Mouse (Mus musculus) stomach, embryonic 15.5 days (tissue): ENCODE data around the gene Phf21a. TPM values are rescaled to one million over a fixed set of nuclear protein-coding genes. Genes with fewer than 3 reads are reported as not detected.
"Not testable (repeated sequence)": the region's sequence is repeated elsewhere in the genome, so short reads cannot be mapped to it uniquely, and the experiment has no call there.

Experiments
- ATAC-seq: fragments of 200-750 bp; cut with Nextera tagmentation; 2 replicates; pipeline ENCODE4 v1.8.0; 2017; ENCODE audit warnings: low read depth, moderate number of reproducible peaks, moderate TSS enrichment; ENCODE audit not compliant: insufficient read depth, low FRiP score
- H3K27ac ChIP-seq: fragments of 300-500 bp; sonication (generic); 2 replicates; pipeline ENCODE4 v1.5.1; 2015; ENCODE audit warnings: mild to moderate bottlenecking, inconsistent platforms
- H3K27me3 ChIP-seq: fragments of 300-500 bp; sonication (generic); replicated peaks from 2 replicates; pipeline ENCODE4 v1.6.1; 2015; ENCODE audit warnings: inconsistent platforms
- H3K36me3 ChIP-seq: fragments of 300-500 bp; sonication (generic); 2 replicates; pipeline ENCODE4 v1.6.1; 2015; ENCODE audit warnings: inconsistent platforms
- H3K4me1 ChIP-seq: fragments of 300-500 bp; sonication (generic); 2 replicates; pipeline ENCODE4 v1.6.1; 2015; ENCODE audit warnings: inconsistent platforms
- H3K4me2 ChIP-seq: fragments of 300-500 bp; sonication (generic); 2 replicates; pipeline ENCODE4 v1.6.1; 2015; ENCODE audit warnings: mild to moderate bottlenecking, inconsistent platforms
- H3K4me3 ChIP-seq: fragments of 300-500 bp; sonication (generic); replicated peaks from 2 replicates; pipeline ENCODE4 v1.5.1; 2015; ENCODE audit warnings: inconsistent platforms
- H3K9ac ChIP-seq: fragments of 300-500 bp; sonication (generic); 2 replicates; pipeline ENCODE4 v1.6.1; 2015; ENCODE audit warnings: inconsistent platforms
- H3K9me3 ChIP-seq: fragments of 300-500 bp; sonication (generic); 2 replicates; pipeline ENCODE4 v1.6.1; 2016; ENCODE audit warnings: inconsistent platforms
- WGBS: fragments of 180-500 bp; shearing (Covaris S2); methylation state at CpG from one replicate; pipeline ENCODE4 v1.1.7; 2015; 5-methylcytosine and 5-hydroxymethylcytosine counted together
- polyA plus RNA-seq: library from polyadenylated mRNA; unstranded; fragments of >200 nt; fragmentation: Nextera tagmentation; extraction: Ambion mirVana; gene quantifications from 2 replicates; pipeline ENCODE4 v1.2.1, GENCODE M21; 2015

The Phf21a gene
- polyA plus RNA-seq, 1 experiment from 2014 or later, result 18.8 TPM

DNA sequence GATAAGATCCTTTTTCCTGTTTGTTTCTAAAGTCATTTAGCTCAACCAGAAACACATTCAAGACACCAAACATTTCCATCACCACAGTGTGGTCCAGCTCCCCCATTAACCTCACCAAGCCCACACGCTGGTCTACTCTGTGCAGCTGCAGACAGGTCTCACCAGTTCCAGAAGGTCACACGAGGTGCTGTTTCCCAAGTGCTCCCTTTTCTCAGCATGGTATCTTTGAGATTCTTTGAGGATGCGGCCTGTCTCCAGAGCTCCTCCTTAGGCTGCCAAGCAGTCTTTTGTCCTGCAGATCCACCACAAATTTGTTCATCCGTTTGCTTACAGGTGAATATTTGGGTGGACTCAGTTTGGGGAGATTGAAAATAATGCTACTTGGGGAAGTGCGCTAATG lies 51.0 kb downstream of the Phf21a start:
- Histone ChIP-seq H3K4me1 (0 out of 2 replicates have a peak, but pooled peaks cover 5% of the 10 kb centered on the region), H3K9ac (no peak overlapping the region), H3K36me3 (no peaks in the 10 kb centered on the region), H3K4me2 (no peak overlapping the region), H3K27ac (no peak overlapping the region), H3K9me3 (no peaks in the 10 kb centered on the region), H3K27me3 (no peaks in the 10 kb centered on the region), H3K4me3 (no peak overlapping the region)
- 49% methylated on average over 5 of the region's 5 CpGs for WGBS
- no peak for ATAC-seq

DNA sequence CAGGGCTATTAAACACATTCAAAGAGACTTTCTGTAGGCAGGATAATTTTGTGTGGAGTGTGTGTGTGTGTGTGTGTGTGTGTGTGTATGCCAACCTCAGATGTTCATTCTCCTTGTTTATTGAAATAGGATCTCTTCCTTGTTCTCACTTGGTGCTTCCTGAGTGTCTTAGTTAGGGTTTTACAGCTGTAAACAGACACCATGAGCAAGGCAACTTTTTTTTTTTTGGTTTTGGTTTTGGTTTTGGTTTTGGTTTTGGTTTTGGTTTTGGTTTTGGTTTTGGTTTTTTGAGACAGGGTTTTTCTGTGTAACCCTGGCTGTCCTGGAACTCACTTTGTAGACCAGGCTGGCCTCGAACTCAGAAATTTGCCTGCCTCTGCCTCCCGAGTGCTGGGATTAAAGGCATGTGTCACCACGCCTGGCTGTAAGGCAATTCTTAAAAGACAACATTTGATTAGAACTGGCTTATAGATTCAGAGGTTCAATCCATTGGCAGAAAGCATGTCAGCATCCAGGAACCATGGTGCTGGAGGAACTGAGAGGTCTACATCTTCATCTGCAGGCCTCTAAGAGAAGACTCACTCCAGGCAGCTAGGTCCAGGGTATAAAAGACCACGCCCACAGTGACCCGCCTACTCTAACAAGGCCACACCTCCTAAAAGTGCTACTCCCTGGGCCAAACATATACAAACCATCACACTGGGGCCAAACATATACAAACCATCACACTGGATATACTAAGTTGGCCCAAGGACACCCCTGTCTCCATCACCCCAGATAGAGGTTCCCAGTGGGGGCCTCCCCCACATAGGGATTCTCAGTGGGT lies 55.2 kb downstream of the Phf21a start:
- not testable (repeated sequence) for H3K9ac ChIP-seq, H3K9me3 ChIP-seq
- peak; percentile 27; the same call in 1 of the 2 replicates for ATAC-seq

DNA sequence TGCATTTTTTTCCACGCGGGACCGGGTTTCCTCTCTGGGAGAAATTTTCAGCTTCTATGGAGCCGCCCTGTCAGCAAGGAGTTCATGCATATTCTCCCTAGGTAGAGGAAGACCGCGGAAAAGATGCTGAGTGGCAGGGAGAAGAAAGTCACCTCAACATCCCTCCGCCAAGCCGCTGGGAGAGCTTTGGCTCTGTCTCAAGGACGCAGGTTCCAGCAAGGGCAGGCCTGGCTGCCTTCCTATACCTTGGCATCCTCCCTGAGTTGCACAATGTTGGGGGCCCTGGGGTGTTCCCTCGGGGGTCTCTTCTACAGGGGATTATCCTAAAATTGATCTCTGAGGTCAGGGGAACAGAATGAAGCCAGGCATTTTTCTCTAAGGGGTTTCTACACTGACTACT lies 71.4 kb downstream of the Phf21a start:
- no peaks in the 10 kb centered on the region for H3K4me1 ChIP-seq
- no peak overlapping the region for H3K9ac ChIP-seq
- H3K27me3 ChIP-seq, result no peaks in the 10 kb centered on the region
- no peaks in the 10 kb centered on the region for H3K9me3 ChIP-seq
- whole genome bisulfite sequencing, result 61% methylated on average over 10 of the region's 10 CpGs
- H3K27ac ChIP-seq, result no peak overlapping the region
- no peak for ATAC-seq
- no peak overlapping the region for H3K4me2 ChIP-seq
- H3K4me3 ChIP-seq, result no peak overlapping the region
- H3K36me3 ChIP-seq, result no peaks in the 10 kb centered on the region

More for the DNA sequence above, 55.2 kb downstream of the Phf21a start:
- H3K36me3 ChIP-seq, H3K27me3 ChIP-seq, H3K27ac ChIP-seq, H3K4me3 ChIP-seq, H3K4me2 ChIP-seq, H3K4me1 ChIP-seq: not testable (repeated sequence)
- 83% methylated on average over 5 of the region's 5 CpGs for WGBS

DNA sequence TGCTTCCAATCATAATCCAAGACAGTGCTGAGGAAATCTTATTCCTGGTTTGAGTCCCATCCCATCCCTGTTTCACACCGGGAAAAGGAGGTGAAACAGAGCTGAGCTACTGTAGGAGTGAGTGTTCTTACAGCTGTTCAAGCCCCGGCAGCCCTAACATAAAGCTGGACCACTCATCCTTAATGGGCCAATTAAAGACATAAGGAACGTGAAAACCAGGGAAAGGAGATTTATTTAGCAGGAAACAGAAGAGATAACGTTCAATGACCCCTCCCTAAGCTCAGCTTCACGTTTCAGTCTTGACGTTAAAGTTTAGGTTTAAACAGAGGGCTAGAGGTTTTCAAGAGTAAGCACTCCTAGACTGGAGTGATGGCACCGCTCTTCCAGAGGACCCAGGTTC lies 74.0 kb downstream of the Phf21a start:
- WGBS, result 32% methylated on average over 7 of the region's 7 CpGs
- Histone ChIP-seq H3K4me2 (no peak overlapping the region), H3K9ac (no peak overlapping the region), H3K27ac (no peak overlapping the region), H3K36me3 (no peaks in the 10 kb centered on the region), H3K4me1 (no peaks in the 10 kb centered on the region), H3K27me3 (no peaks in the 10 kb centered on the region), H3K9me3 (no peaks in the 10 kb centered on the region), H3K4me3 (no peak overlapping the region)
- no peak for ATAC-seq

DNA sequence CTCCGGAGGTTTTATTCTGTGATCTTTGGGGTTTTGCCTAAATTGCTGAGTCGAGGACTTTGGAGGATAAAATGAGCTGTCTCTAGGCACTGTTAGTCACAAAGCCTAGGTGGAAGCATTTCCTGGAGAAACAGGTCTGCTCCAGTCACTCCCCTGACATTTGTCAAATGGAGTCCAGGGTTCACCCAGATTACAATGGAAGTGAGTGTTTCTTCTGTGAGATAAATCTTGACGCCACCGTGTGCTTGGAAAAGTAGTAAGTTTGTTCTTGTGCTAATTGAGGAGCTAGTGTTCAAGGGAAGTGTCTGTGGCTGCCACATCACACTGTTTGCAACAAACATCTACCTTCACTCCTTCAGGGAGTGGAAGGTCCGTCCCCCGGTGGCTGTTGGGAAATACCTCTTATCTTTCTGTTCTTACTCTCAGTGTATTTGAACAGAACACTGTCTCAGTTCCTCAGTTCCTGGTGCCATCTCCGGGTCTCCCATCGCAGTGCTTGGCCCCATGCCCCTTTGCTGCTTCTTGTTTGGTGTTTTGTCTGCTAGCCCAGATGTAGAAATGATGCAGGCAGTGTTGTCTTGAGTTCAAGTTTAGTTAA lies 78.2 kb downstream of the Phf21a start:
- H3K9ac ChIP-seq, result no peak overlapping the region
- peak overlapping the region; percentile 46 for H3K27ac ChIP-seq
- WGBS, result 39% methylated on average over 8 of the region's 8 CpGs
- H3K27me3 ChIP-seq, result no peaks in the 10 kb centered on the region
- H3K4me3 ChIP-seq, result no peak overlapping the region
- H3K9me3 ChIP-seq, result no peaks in the 10 kb centered on the region
- H3K4me2 ChIP-seq, result no peak overlapping the region; the same call in 1 of the 2 replicates
- no peaks in the 10 kb centered on the region for H3K4me1 ChIP-seq
- ATAC-seq, result peak; percentile 70; the same call in 1 of the 2 replicates
- no peaks in the 10 kb centered on the region for H3K36me3 ChIP-seq

DNA sequence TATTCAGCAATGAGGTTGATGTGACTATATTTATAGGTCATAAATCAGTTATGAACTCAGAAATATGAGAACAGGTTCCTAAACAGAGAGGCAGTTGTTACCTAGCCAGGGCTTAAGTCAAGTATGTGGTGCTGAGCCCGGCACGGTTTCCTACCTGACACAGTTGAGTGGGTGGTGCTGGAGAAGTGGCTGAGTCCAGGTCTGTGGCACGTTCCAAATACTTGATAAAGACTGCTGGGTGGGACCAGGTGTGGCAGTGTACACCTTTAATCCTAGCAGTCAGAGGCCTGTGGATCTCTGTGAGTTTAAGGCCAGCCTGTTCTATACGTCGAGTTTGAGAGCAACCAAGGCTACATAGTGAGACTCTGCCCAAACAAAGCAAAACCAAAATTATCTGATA lies 79.4 kb downstream of the Phf21a start:
- H3K36me3 ChIP-seq, result no peaks in the 10 kb centered on the region
- ATAC-seq, result peak; percentile 74
- H3K27ac ChIP-seq, result no peak overlapping the region
- H3K9me3 ChIP-seq, result no peaks in the 10 kb centered on the region
- H3K4me1 ChIP-seq, result no peaks in the 10 kb centered on the region
- H3K4me3 ChIP-seq, result no peak overlapping the region
- no peak overlapping the region for H3K4me2 ChIP-seq
- 74% methylated on average over 5 of the region's 5 CpGs for WGBS
- no peak overlapping the region for H3K9ac ChIP-seq
- no peaks in the 10 kb centered on the region for H3K27me3 ChIP-seq

DNA sequence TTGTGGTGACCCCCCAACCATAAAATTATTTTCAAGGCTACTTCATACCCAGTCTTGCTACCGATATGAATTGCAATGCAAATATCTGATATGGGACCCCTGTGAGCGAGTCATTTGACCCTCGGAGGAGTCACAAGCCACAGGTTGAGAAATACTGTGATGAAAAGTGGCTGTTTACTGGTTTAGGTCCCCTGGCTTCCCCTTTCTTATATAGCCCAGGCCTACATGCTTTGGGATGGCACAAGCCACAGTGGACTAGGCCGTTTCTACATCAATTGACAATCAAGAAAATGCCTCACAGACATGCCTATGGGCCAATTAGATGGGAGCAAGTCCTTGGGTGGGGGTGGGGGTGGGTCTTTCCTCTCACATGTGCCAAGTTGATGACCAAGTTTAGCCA lies 80.3 kb downstream of the Phf21a start:
- no peak overlapping the region for H3K4me3 ChIP-seq
- no peaks in the 10 kb centered on the region for H3K36me3 ChIP-seq
- WGBS, result 80% methylated on average over 4 of the region's 4 CpGs
- H3K9ac ChIP-seq, result no peak overlapping the region
- no peaks in the 10 kb centered on the region for H3K27me3 ChIP-seq
- H3K9me3 ChIP-seq, result no peaks in the 10 kb centered on the region
- H3K4me1 ChIP-seq, result no peaks in the 10 kb centered on the region
- no peak for ATAC-seq
- H3K27ac ChIP-seq, result no peak overlapping the region
- H3K4me2 ChIP-seq, result no peak overlapping the region

DNA sequence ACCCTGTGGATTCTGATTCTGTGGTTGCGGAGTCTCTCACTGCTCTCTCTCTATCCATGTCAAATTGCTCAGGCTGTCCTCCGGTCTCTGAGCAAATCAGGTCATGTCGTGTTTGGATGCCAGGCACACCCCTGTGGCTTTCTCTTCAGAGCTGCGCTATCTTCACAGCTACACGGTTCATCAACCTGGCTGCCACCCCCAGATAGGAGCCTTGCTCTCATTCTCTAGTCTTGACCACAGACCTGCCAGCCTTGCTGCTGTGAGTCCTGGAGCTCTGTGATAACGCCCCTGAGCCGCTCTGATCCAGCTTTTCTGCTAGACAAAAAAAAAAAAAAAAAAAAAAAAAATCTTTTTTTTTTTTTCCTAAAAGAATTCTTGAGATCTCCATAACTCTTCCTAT lies 81.3 kb downstream of the Phf21a start:
- Histone ChIP-seq H3K27ac (no peak overlapping the region), H3K36me3 (no peaks in the 10 kb centered on the region), H3K4me3 (no peak overlapping the region), H3K9ac (no peak overlapping the region), H3K4me2 (no peak overlapping the region), H3K9me3 (no peaks in the 10 kb centered on the region), H3K27me3 (no peaks in the 10 kb centered on the region), H3K4me1 (no peaks in the 10 kb centered on the region)
- WGBS, result 71% methylated on average over 7 of the region's 7 CpGs
- ATAC-seq, result no peak

DNA sequence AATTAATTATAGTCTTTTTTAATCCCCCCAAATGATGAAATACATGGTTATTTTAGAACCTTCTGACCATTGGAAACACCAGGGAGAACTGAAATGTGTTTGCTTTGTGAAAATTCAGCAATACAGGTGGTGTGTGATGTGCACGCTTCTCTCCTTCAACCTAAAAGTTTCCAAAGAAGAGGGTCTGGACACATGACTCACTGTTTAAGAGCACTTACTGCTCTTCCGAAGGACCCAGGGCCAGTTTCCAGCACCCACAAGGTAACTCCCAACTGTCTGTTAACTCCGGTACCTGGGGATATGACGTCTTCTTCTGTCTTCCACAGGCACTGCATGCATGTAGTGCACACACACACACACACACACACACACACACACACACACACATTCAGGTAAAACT lies 82.1 kb downstream of the Phf21a start:
- no peak overlapping the region for H3K4me3 ChIP-seq
- H3K4me2 ChIP-seq, result no peak overlapping the region
- 92% methylated on average over 4 of the region's 4 CpGs for WGBS
- no peak overlapping the region for H3K9ac ChIP-seq
- no peaks in the 10 kb centered on the region for H3K9me3 ChIP-seq
- no peaks in the 10 kb centered on the region for H3K27me3 ChIP-seq
- H3K27ac ChIP-seq, result no peak overlapping the region
- no peaks in the 10 kb centered on the region for H3K36me3 ChIP-seq
- no peaks in the 10 kb centered on the region for H3K4me1 ChIP-seq
- no peak for ATAC-seq

DNA sequence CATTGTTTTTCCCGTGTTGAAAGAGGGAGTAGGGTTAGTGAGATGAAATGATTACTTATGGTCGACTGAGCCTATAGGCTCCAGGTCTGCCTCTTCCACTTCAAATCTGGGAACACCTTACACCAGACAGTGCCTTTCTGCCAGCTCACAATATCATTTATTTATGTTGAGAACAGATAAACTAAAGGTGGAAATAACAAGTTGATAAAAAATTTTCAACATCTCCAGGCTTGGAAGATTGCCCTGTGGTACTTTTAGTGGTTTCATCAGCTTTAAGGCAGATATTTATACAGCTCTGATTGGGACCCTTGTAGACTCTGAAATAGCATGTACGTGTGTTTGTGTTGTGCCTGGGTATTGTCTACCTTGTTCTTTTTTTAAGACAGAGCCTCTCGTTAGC lies 83.4 kb downstream of the Phf21a start:
- Histone ChIP-seq H3K4me3 (no peak overlapping the region), H3K9ac (no peak overlapping the region), H3K9me3 (no peaks in the 10 kb centered on the region), H3K4me1 (no peaks in the 10 kb centered on the region), H3K36me3 (no peaks in the 10 kb centered on the region), H3K27ac (no peak overlapping the region), H3K4me2 (no peak overlapping the region), H3K27me3 (no peaks in the 10 kb centered on the region)
- 45% methylated on average over 4 of the region's 4 CpGs for WGBS
- ATAC-seq, result no peak

DNA sequence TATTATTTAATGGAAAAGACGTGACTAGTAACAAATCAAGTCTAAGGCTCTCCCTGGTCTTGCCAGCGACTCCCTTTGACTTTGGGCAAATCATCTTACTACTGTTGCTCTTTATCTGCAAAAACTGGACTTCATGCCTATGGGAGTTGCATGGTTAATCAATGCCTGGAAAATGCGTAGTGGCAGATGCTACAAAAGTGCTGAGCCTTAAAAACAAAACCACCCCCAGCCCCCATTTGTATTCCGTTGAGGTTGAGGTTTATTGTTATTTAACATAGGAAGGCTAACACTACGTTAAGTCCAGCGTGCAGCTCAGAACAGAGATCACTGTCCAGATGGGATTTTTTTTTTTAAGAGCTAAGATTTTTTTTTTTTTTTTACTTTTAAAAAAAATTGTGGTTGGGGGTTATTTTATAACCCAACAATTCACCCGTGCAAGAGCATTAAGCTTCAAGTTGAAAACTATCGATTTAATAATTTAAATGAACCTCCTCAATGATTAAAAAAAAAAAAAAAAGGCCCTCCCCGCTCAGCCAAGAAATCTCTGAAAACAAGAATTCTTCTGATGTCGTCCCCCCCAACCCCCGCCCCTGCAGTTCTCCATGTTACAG lies 89.3 kb downstream of the Phf21a start:
- Histone ChIP-seq H3K27me3 (no peaks in the 10 kb centered on the region), H3K4me3 (peak overlapping the region; percentile 83), H3K9ac (peak overlapping the region; percentile 87; the same call in 1 of the 2 replicates), H3K9me3 (no peaks in the 10 kb centered on the region), H3K4me1 (peaks cover 7% of the 10 kb centered on the region), H3K36me3 (no peaks in the 10 kb centered on the region), H3K4me2 (peak overlapping the region; percentile 80), H3K27ac (peak overlapping the region; percentile 100)
- no peak for ATAC-seq
- 3% methylated on average over 11 of the region's 11 CpGs for WGBS

DNA sequence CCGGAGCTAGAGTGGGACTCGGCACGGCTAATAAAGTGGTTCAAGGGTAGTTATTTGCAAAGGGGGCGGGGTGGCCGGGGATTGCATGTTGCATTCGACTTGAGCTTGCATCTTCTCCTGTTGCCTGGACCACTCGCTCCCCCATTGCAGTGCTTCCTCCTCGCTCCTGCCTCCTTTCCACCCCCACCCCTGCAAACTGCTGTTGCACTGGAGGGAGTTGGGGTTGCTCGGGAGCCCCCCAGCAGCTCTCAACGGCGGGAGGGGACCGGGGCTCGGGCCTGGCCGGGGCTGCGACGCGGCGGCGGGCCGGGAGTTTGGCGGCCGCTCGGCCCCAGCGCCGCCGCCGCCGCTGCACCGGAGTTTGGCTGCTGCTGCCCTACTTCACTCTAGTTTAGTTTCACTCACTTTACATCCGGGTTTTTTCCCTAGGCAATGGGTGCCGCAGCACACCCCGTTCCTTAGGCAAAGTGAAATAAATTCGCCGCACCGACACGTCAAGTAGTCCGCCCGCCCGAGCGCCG lies 90.1 kb downstream of the Phf21a start:
- peak overlapping the region; percentile 80 for H3K4me2 ChIP-seq
- H3K27me3 ChIP-seq, result no peaks in the 10 kb centered on the region
- peak; percentile 66 for ATAC-seq
- H3K9me3 ChIP-seq, result no peaks in the 10 kb centered on the region
- H3K4me3 ChIP-seq, result peak overlapping the region; percentile 83
- H3K4me1 ChIP-seq, result peaks cover 11% of the 10 kb centered on the region
- WGBS, result under 1% methylated on average over 41 of the region's 41 CpGs
- H3K36me3 ChIP-seq, result no peaks in the 10 kb centered on the region
- peak overlapping the region; percentile 87 for H3K9ac ChIP-seq
- H3K27ac ChIP-seq, result peak overlapping the region; percentile 100
